Mouse (Mus musculus) heart, adult 2 months (tissue): ENCODE results near the gene Rasgef1b.

Experiments used
- CTCF ChIP-seq: fragments of 200-600 bp; IDR thresholded peaks from 2 replicates; pipeline ENCODE4 v1.8.1; 2022; ENCODE audit warnings: antibody characterized with exemption, mild to moderate bottlenecking, moderate library complexity
- EP300 ChIP-seq: fragments of 200-500 bp; IDR thresholded peaks from 2 replicates; pipeline ENCODE4 v1.6.1; 2011; ENCODE audit warnings: low read depth, low read length, control low read depth; ENCODE audit not compliant: insufficient read depth
- POLR2A ChIP-seq: fragments of 200-500 bp; IDR thresholded peaks from 2 replicates; pipeline ENCODE4 v1.6.1; 2011; ENCODE audit warnings: mild to moderate bottlenecking, low read depth, low read length, control low read depth; ENCODE audit not compliant: insufficient read depth

DNA sequence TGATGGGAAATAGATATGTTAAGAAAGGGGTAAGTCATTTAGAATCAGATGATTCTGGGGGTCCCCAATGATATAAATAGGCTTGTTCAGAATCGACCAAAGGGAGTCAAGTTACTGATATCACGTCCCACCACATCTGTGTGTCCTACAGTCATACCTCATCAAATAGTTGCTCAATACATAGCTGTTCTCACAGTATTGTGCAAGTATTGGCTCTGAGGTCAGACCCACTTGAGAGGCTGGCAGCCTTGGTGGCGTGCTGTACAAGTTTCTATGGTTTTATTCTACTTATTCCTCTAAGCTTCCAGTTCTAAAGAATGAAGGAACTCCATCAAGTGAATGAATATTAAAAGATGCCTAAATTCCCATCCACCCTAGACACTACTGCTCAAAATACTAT lies 445.2 kb downstream of the Rasgef1b start:
- TF ChIP-seq CTCF = no peak
- TF ChIP-seq EP300 = no peak
- no peak for TF ChIP-seq POLR2A
